Mouse (Mus musculus) small intestine, adult 2 months (tissue): Measurements from ENCODE around the gene Obscn.

Source experiments
- CTCF ChIP-seq: fragments of 200-500 bp; IDR thresholded peaks from 2 replicates; pipeline ENCODE4 v1.5.1; 2012; ENCODE audit warnings: low read depth, mild to moderate bottlenecking, control low read depth, inconsistent platforms, low read length, moderate library complexity, mixed read lengths; ENCODE audit not compliant: insufficient replicate concordance, insufficient read length; ENCODE audit errors: extremely low read depth
- POLR2A ChIP-seq: fragments of 200-500 bp; IDR thresholded peaks from 2 replicates; pipeline ENCODE4 v1.6.1; 2012; ENCODE audit warnings: low read depth, mild to moderate bottlenecking, control low read depth, inconsistent platforms, low read length, moderate library complexity

- TF ChIP-seq CTCF (no peak), POLR2A (no peak)
These were observed 30.3 kb downstream of the Obscn start for GRCm38 (mm10) chr11:59105945-59106344.
